In the genomic region with DNA sequence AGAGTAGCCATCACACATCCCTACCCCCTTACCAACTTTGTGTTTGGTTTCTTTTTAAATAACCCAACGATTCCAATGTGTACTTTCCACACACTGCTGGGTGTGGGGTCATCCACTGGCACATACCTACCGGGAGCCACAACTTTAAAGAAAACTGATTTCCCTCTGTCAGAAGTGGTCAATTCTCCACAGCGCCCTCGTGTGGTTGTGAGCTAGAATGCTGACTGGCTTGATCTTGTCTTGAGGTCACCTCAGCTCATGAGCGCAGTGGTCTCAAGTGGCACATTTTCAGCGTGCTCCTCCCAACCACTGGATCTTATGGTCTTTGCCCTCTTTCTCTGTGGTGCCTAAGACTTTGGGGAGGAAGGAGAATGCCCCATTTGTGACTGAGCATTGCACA, we compare ENCODE assay signal across 8 mouse cellular contexts. TPM values are rescaled to one million over a fixed set of nuclear protein-coding genes. Genes with fewer than 3 reads are reported as not detected.
DNase-seq lines count a peak whose midpoint lies in the region; ATAC-seq and TF ChIP-seq lines count a peak whose summit lies in the region.
"Had no signal": no experiment of that assay in that cellular context is flagged by ENCODE, and none has a peak within 500 bp of the region (broad histone marks: within the 10 kb centered on the region; RNA-seq: fewer than 3 reads in every experiment).

No protein-coding gene starts in this region.

- TF ChIP-seq EP300 in ES-Bruce4 (IDR thresholded peaks at IDR 0.05; ENCODE audit: insufficient read depth, low read depth, low read length): no peak

- whole genome bisulfite sequencing in limb, embryonic 10.5 days: 24% methylated on average over 6 of the region's 6 CpGs

- CTCF ChIA-PET in Patski (lab: Charles Lee): interaction anchor here (0.6 to 0.9 kb wide), 2 partner anchors 34 to 66 kb away, joined by 3 read pairs; no protein-coding TSS in a partner anchor

- no peak overlapping the region for H3K4me3 ChIP-seq in layer of hippocampus, adult 2 months
- no peak overlapping the region for H3K4me3 ChIP-seq in ES-Bruce4 (ENCODE audit: low read depth, low read length)
- no peak overlapping the region for H3K4me3 ChIP-seq in limb, embryonic 10.5 days
- H3K4me3 ChIP-seq: hindbrain, embryonic 15.5 days had no signal

- H3K4me1 ChIP-seq in ES-Bruce4 (ENCODE audit: control insufficient read depth, insufficient read depth, low read length): no peaks in the 10 kb centered on the region
- H3K4me1 ChIP-seq in limb, embryonic 10.5 days: no peaks in the 10 kb centered on the region
- H3K4me1 ChIP-seq: hindbrain, embryonic 15.5 days had no signal

- ATAC-seq in Patski: no peak

- H3K27me3 ChIP-seq in ES-Bruce4 (ENCODE audit: control insufficient read depth, insufficient read depth, low read length, poor library complexity, severe bottlenecking) (no peaks in the 10 kb centered on the region), Patski (peaks cover 22% of the 10 kb centered on the region)
- no peaks in the 10 kb centered on the region for H3K27me3 ChIP-seq in limb, embryonic 10.5 days (ENCODE audit: low read depth, poor library complexity, severe bottlenecking)
- H3K27me3 ChIP-seq: hindbrain, embryonic 15.5 days had no signal

- H3K36me3 ChIP-seq in ES-Bruce4 (ENCODE audit: control insufficient read depth, insufficient read depth, low read length, poor library complexity, severe bottlenecking): no peaks in the 10 kb centered on the region
- no peaks in the 10 kb centered on the region for H3K36me3 ChIP-seq in limb, embryonic 10.5 days
- H3K36me3 ChIP-seq: hindbrain, embryonic 15.5 days had no signal

- H3K27ac ChIP-seq in layer of hippocampus, adult 2 months: no peak overlapping the region
- H3K27ac ChIP-seq in ES-Bruce4 (ENCODE audit: insufficient read depth, low read length): no peak overlapping the region
- H3K27ac ChIP-seq in limb, embryonic 10.5 days: no peak overlapping the region
- H3K27ac ChIP-seq: hindbrain, embryonic 15.5 days had no signal

- H3K9ac ChIP-seq in ES-Bruce4 (ENCODE audit: low read depth, poor library complexity, severe bottlenecking): no peak overlapping the region
- H3K9ac ChIP-seq: hindbrain, embryonic 15.5 days had no signal

- no peak for TF ChIP-seq POLR2A in ES-Bruce4 (IDR thresholded peaks at IDR 0.05; ENCODE audit: insufficient read depth, low read length)

- peak in 1 of 2 experiments; percentile 34 for DNase-seq in layer of hippocampus, adult 2 months (ENCODE audit: low spot score in 2 of 2)
- no peak for DNase-seq in layer of hippocampus, adult 9-10 months (ENCODE audit: low spot score)
- no peak for DNase-seq in Patski (ENCODE audit: low read depth, low spot score)
- peak; percentile 58 to 73 for DNase-seq in cerebellum, postnatal 25 days
- peak; percentile 74 for DNase-seq in limb, embryonic 10.5 days (ENCODE audit: low spot score)
- peak; percentile 3 for DNase-seq in skeletal muscle tissue, adult 2 months (ENCODE audit: low read depth, low spot score)

- TF ChIP-seq CTCF in layer of hippocampus, adult 2 months (conservative IDR thresholded peaks at IDR 0.05): peak; percentile 81
- TF ChIP-seq CTCF in ES-Bruce4 (IDR thresholded peaks at IDR 0.05; ENCODE audit: low read depth, low read length): peak; percentile 78
- TF ChIP-seq CTCF in Patski (IDR thresholded peaks at IDR 0.05): peak; percentile 75

- POLR2A ChIA-PET in Patski (lab: Charles Lee): no interaction called here

- H3K9me3 ChIP-seq in ES-Bruce4 (replicated peaks; ENCODE audit: control insufficient read depth, insufficient read depth, low read length, poor library complexity, severe bottlenecking): no peaks in the 10 kb centered on the region
- H3K9me3 ChIP-seq in limb, embryonic 10.5 days (replicated peaks): no peaks in the 10 kb centered on the region
- H3K9me3 ChIP-seq: hindbrain, embryonic 15.5 days had no signal

- in situ Hi-C loops in Patski (cut with MboI; ENCODE audit: low pct_unique_long_range_greater_than_20kb): no loop called here

RNA-seq across cellular contexts. Expression of a gene that starts 2.2 kb away (rescaled TPM):
- total RNA-seq in layer of hippocampus, adult 2 months (2021): not detected
- not detected in 2 replicates for polyA plus RNA-seq in ES-Bruce4 (2011; ENCODE audit: insufficient read depth, insufficient read length, low read depth, missing spikeins)
- polyA plus RNA-seq in Patski (2021): not detected
- polyA plus RNA-seq in limb, embryonic 10.5 days (2016; fragmentation: Nextera tagmentation; extraction: Ambion mirVana): not detected in 2 replicates

RNA-seq across cellular contexts. Expression of a gene that starts 38.8 kb away (rescaled TPM):
- 10 to 100 TPM; 52.6 to 56.3 TPM for total RNA-seq in layer of hippocampus, adult 2 months (2021)
- 7.7 and 8.5 TPM in 2 replicates for polyA plus RNA-seq in ES-Bruce4 (2011; ENCODE audit: insufficient read depth, insufficient read length, low read depth, missing spikeins)
- 7.7 TPM for polyA plus RNA-seq in Patski (2021)
- polyA plus RNA-seq in limb, embryonic 10.5 days (2016; fragmentation: Nextera tagmentation; extraction: Ambion mirVana): 6.2 and 7.0 TPM in 2 replicates

RNA-seq across cellular contexts. Expression of a gene that starts 48.6 kb away (rescaled TPM):
- 10 to 100 TPM; 36.3 TPM for total RNA-seq in layer of hippocampus, adult 2 months (2021)
- polyA plus RNA-seq in ES-Bruce4 (2011; ENCODE audit: insufficient read depth, insufficient read length, low read depth, missing spikeins): 198 and 199 TPM in 2 replicates
- polyA plus RNA-seq in Patski (2021): 235 TPM
- polyA plus RNA-seq in limb, embryonic 10.5 days (2016; fragmentation: Nextera tagmentation; extraction: Ambion mirVana): 148 and 150 TPM in 2 replicates

Comparison
In these comparisons a context has a peak if more than half of its experiments do, and no peak if none do; other contexts are left out.
1. DNase-seq: peak in cerebellum, postnatal 25 days (2 of 2), limb, embryonic 10.5 days (single experiment) and skeletal muscle tissue, adult 2 months (single experiment); none in layer of hippocampus, adult 9-10 months (single experiment) and Patski (single experiment).
2. Peak in every context shown above with its lines, with median percentiles within 50 percentile points of each other: CTCF ChIP-seq.